Mouse (Mus musculus): ENCODE results near the gene Eif4g3. TPM values are rescaled to one million over a fixed set of nuclear protein-coding genes. Genes with fewer than 3 reads are reported as not detected.

The Eif4g3 gene
- total and polyA plus RNA-seq, 2 experiments from 2014 or later: 36.5 to 55.9 TPM

DNA sequence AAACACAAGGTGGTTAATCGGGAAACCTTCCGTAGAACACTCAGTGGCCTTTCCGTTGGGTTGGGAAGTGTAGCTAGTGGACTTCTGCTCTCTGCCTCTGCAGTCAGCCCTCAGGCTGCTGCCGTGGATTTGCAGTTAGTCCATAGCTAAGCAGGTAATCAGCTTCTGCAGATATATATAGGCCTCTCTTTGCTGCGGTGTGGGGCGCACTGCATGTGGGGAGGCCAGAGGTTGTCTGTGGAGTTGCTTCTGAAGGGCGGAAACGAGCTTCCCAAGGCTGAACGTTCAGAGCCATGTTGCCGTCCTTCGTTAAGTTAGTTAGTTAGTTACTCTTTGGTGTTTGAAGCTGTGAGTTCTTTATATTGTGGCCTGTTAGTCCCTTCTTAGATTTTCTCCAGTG lies 80.3 kb downstream of the Eif4g3 start:
- no peak for TF ChIP-seq CTCF (IDR thresholded peaks at IDR 0.05; ENCODE audit: low read depth)
- H3K9me3 ChIP-seq (ENCODE audit: low read length): no peaks in the 10 kb centered on the region
- no peak overlapping the region for H3K4me3 ChIP-seq (ENCODE audit: low read length)
- H3K27me3 ChIP-seq (ENCODE audit: insufficient read depth, low read length): no peaks in the 10 kb centered on the region
- ATAC-seq: no peak
- no peaks in the 10 kb centered on the region for H3K4me1 ChIP-seq (ENCODE audit: insufficient read depth, low read length)
- WGBS: 84% methylated on average over 11 of the region's 11 CpGs
- H3K4me2 ChIP-seq (ENCODE audit: low read depth, low read length): no peak overlapping the region
- DNase-seq (ENCODE audit: low spot score): no peak
- H3K27ac ChIP-seq: 0 out of 2 replicates have a peak overlapping the region, but pooled peaks have one; percentile 45
- H3K36me3 ChIP-seq (ENCODE audit: insufficient read depth, low read length): no peaks in the 10 kb centered on the region
- H3K9ac ChIP-seq (replicated peaks; ENCODE audit: low read length): no peak overlapping the region

GRCm38 (mm10) chr4:138073531-138073930 lies 80.7 kb downstream of the Eif4g3 start:
- no peaks in the 10 kb centered on the region for H3K36me3 ChIP-seq (ENCODE audit: insufficient read depth, low read length)
- no peak overlapping the region for H3K9ac ChIP-seq (replicated peaks; ENCODE audit: low read length)
- DNase-seq (ENCODE audit: low spot score) (peak; percentile 40), ATAC-seq (no peak)
- H3K27me3 ChIP-seq (ENCODE audit: insufficient read depth, low read length): no peaks in the 10 kb centered on the region
- 53% methylated on average over 7 of the region's 7 CpGs for WGBS
- H3K9me3 ChIP-seq (ENCODE audit: low read length): no peaks in the 10 kb centered on the region
- TF ChIP-seq CTCF (IDR thresholded peaks at IDR 0.05; ENCODE audit: low read depth): no peak
- peak overlapping the region; percentile 45; the same call in 1 of the 2 replicates for H3K27ac ChIP-seq
- no peak overlapping the region for H3K4me2 ChIP-seq (ENCODE audit: low read depth, low read length)
- H3K4me1 ChIP-seq (ENCODE audit: insufficient read depth, low read length): no peaks in the 10 kb centered on the region
- no peak overlapping the region for H3K4me3 ChIP-seq (ENCODE audit: low read length)

GRCm38 (mm10) chr4:138074896-138075584 lies 82.2 kb downstream of the Eif4g3 start:
- no peaks in the 10 kb centered on the region for H3K27me3 ChIP-seq (ENCODE audit: insufficient read depth, low read length)
- H3K27ac ChIP-seq: no peak overlapping the region
- no peak for TF ChIP-seq CTCF (IDR thresholded peaks at IDR 0.05; ENCODE audit: low read depth)
- H3K4me1 ChIP-seq (ENCODE audit: insufficient read depth, low read length): no peaks in the 10 kb centered on the region
- H3K4me3 ChIP-seq (ENCODE audit: low read length): no peak overlapping the region
- H3K4me2 ChIP-seq (ENCODE audit: low read depth, low read length): no peak overlapping the region
- H3K9me3 ChIP-seq (ENCODE audit: low read length): no peaks in the 10 kb centered on the region
- H3K9ac ChIP-seq (replicated peaks; ENCODE audit: low read length): no peak overlapping the region
- H3K36me3 ChIP-seq (ENCODE audit: insufficient read depth, low read length): no peaks in the 10 kb centered on the region
- ATAC-seq (no peak), DNase-seq (ENCODE audit: low spot score) (no peak)
- 63% methylated on average over 6 of the region's 6 CpGs for WGBS

DNA sequence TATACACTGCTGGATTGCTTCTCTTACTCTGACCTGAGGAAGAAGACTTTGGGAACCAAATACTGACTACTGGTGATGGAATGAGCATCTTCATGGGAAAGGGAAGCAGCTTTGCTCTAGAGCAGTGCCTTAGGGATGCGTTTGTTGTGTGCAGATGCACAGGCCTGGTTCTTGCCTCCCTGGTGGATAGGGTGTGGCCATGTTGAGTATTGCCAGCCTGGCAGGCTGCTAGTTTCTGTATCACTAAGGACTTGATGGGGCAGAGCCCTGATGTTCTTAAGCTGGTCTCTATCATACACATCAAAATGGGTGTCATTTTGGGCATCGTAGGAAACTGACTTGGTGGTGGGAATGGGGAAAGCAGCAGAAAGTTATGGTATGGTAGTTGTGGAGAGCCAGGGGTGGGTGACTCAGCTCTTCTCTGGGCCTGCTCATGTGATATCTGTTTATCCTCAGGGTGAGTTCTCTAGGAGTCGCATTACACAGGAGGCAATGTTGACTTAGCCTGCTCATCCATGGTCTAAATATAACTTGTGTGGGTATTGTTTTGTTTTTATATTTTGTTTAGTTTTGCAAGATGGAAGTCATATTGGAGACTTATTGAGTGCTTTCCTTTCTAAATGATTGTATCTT lies 85.0 kb downstream of the Eif4g3 start:
- WGBS: 91% methylated on average over 3 of the region's 3 CpGs
- no peaks in the 10 kb centered on the region for H3K36me3 ChIP-seq (ENCODE audit: insufficient read depth, low read length)
- H3K4me2 ChIP-seq (ENCODE audit: low read depth, low read length): no peak overlapping the region
- DNase-seq (ENCODE audit: low spot score) (no peak), ATAC-seq (no peak)
- no peaks in the 10 kb centered on the region for H3K9me3 ChIP-seq (ENCODE audit: low read length)
- TF ChIP-seq CTCF (IDR thresholded peaks at IDR 0.05; ENCODE audit: low read depth): no peak
- no peaks in the 10 kb centered on the region for H3K4me1 ChIP-seq (ENCODE audit: insufficient read depth, low read length)
- H3K27me3 ChIP-seq (ENCODE audit: insufficient read depth, low read length): no peaks in the 10 kb centered on the region
- no peak overlapping the region for H3K9ac ChIP-seq (replicated peaks; ENCODE audit: low read length)
- no peak overlapping the region for H3K4me3 ChIP-seq (ENCODE audit: low read length)
- no peak overlapping the region for H3K27ac ChIP-seq

DNA sequence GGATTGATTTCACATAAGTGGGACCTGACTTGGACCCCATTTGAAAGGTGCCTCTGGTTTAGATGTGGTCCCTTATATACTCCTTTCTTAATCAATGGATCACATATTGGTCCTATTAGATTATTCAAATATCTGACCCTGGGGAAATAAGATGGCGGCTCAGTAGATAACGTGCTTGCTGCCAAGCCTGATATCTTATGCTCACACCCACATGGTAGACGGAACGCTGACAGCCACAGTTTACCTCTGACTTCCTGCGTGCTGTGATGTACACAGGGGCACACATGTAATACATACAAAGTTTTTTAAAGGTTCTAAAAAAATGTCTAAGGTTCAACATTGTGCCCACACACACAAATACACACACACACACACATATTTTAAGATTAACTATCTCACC lies 86.4 kb downstream of the Eif4g3 start:
- Histone ChIP-seq H3K9ac (replicated peaks; ENCODE audit: low read length) (no peak overlapping the region), H3K4me2 (ENCODE audit: low read depth, low read length) (no peak overlapping the region), H3K36me3 (ENCODE audit: insufficient read depth, low read length) (peaks cover 6% of the 10 kb centered on the region; the same call in 1 of the 2 replicates), H3K4me3 (ENCODE audit: low read length) (no peak overlapping the region), H3K27me3 (ENCODE audit: insufficient read depth, low read length) (no peaks in the 10 kb centered on the region), H3K27ac (no peak overlapping the region), H3K9me3 (ENCODE audit: low read length) (no peaks in the 10 kb centered on the region), H3K4me1 (ENCODE audit: insufficient read depth, low read length) (no peaks in the 10 kb centered on the region)
- DNase-seq (ENCODE audit: low spot score) (no peak), ATAC-seq (no peak)
- no peak for TF ChIP-seq CTCF (IDR thresholded peaks at IDR 0.05; ENCODE audit: low read depth)
- 93% methylated on average over 5 of the region's 5 CpGs for WGBS

DNA sequence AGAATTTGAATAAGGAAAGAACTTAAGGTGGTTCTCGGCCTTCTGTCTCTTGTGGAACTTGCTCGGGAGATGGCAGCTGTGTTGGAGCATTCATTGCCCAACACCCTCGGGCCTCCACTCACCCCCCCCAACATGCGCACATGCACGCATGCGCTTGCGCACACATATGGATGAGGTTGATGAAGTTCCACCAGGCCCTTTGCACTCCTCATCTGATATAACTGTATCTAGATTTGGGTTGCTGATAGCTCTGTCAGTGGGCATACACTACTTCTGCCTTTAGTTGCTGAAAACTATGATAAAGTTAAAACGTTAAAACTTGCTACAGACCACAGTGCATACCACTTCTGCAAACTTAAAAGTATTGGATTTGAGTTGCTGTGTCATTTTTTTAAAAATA lies 89.6 kb downstream of the Eif4g3 start:
- no peaks in the 10 kb centered on the region for H3K4me1 ChIP-seq (ENCODE audit: insufficient read depth, low read length)
- DNase-seq (ENCODE audit: low spot score) (no peak), ATAC-seq (no peak)
- no peak for TF ChIP-seq CTCF (IDR thresholded peaks at IDR 0.05; ENCODE audit: low read depth)
- no peak overlapping the region for H3K27ac ChIP-seq
- no peak overlapping the region for H3K4me3 ChIP-seq (ENCODE audit: low read length)
- no peaks in the 10 kb centered on the region for H3K27me3 ChIP-seq (ENCODE audit: insufficient read depth, low read length)
- H3K36me3 ChIP-seq (ENCODE audit: insufficient read depth, low read length): peaks cover 12% of the 10 kb centered on the region; the same call in 1 of the 2 replicates
- H3K9ac ChIP-seq (replicated peaks; ENCODE audit: low read length): no peak overlapping the region
- no peak overlapping the region for H3K4me2 ChIP-seq (ENCODE audit: low read depth, low read length)
- 75% methylated on average over 8 of the region's 8 CpGs for WGBS
- H3K9me3 ChIP-seq (ENCODE audit: low read length): no peaks in the 10 kb centered on the region

GRCm38 (mm10) chr4:138084103-138084502 lies 91.3 kb downstream of the Eif4g3 start:
- DNase-seq (ENCODE audit: low spot score) (no peak), ATAC-seq (no peak)
- Histone ChIP-seq H3K4me1 (ENCODE audit: insufficient read depth, low read length) (no peaks in the 10 kb centered on the region), H3K9ac (replicated peaks; ENCODE audit: low read length) (no peak overlapping the region), H3K27me3 (ENCODE audit: insufficient read depth, low read length) (no peaks in the 10 kb centered on the region), H3K36me3 (ENCODE audit: insufficient read depth, low read length) (peaks cover 12% of the 10 kb centered on the region; the same call in 1 of the 2 replicates), H3K9me3 (ENCODE audit: low read length) (no peaks in the 10 kb centered on the region), H3K4me2 (ENCODE audit: low read depth, low read length) (no peak overlapping the region), H3K4me3 (ENCODE audit: low read length) (no peak overlapping the region), H3K27ac (peak overlapping the region; percentile 64)
- no peak for TF ChIP-seq CTCF (IDR thresholded peaks at IDR 0.05; ENCODE audit: low read depth)
- WGBS: 59% methylated on average over 8 of the region's 8 CpGs

Data from hindbrain, postnatal 0 days (tissue).